Comparison of ENCODE assay signal across 8 mouse cellular contexts in the genomic region with DNA sequence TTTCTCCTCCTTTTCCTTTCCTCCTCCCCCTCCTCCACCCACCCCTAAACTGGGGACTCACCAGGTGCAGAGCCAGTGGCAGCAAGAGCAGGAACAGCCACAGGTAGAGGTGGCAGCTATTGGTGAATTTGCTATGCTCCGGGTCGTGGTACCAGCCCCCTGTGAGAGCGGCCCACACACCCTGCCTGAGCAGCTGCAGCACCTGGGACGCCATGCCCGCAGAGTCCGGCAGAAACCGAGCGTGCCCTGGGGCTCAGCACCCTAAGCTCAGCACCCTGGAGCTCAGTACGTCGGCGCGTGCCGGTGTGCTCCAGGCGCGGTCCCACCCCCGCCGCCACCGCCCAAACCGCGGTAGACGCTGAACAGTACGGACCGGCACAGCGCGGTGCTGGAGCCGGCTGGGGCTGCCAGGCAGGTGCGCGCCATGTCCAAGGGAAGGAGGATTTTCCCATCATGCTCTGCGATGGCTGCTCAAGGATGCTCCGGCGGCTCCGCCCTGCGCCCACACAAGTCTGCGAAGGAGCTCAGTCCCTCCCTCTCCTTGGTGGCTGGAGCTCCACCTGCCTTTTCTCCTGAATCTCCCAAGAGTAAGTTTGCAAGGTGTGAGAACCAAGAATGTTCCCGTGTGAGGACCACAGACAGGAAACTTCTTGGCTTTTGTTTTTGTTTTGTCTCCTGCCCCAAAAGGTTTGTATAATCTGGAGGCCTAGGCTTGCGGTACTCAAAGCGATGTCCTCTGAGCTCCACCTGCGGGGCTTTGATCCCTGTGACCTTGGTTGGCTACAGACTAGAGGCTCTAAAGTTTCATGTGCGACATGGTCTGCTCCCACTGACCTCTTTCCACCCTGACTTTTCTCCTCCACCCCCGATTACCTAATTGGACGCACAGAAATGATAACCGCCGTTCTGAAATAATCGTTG. TPM values are rescaled to one million over a fixed set of nuclear protein-coding genes. Genes with fewer than 3 reads are reported as not detected.
DNase-seq lines count a peak whose midpoint lies in the region; ATAC-seq lines count a peak whose summit lies in the region.

Gene Pcnx2 (minus strand): TSS at position 450 of the 921 bp plus-strand sequence.

- no peak for ATAC-seq in CD4-positive, CD25-positive, alpha-beta regulatory T cell, adult 4 months
- peak; percentile 84 for ATAC-seq in forebrain, embryonic 12.5 days (ENCODE audit: low FRiP score)
- ATAC-seq in midbrain, embryonic 13.5 days = peak; percentile 90
- no peak for ATAC-seq in activated CD4-positive, CD25-positive, alpha-beta regulatory T cell, adult 4 months

- peak; percentile 9 for DNase-seq in CD4-positive, CD25-positive, alpha-beta regulatory T cell, adult 2 months (ENCODE audit: low read depth, low spot score)
- DNase-seq in MN1 (ENCODE audit: low spot score) = peak; percentile 31
- DNase-seq in layer of hippocampus, adult 9-11 months = peak; percentile 78
- no peak for DNase-seq in gastrocnemius, postnatal 36 days

- peak within 1 kb of the TSS; percentile 52 for H3K4me3 ChIP-seq in forebrain, embryonic 12.5 days (replicated peaks)
- H3K4me3 ChIP-seq in midbrain, embryonic 13.5 days (replicated peaks) = peak within 1 kb of the TSS; percentile 56

- peak within 1 kb of the TSS; percentile 75 for H3K4me2 ChIP-seq in forebrain, embryonic 12.5 days
- peak within 1 kb of the TSS; percentile 63 for H3K4me2 ChIP-seq in midbrain, embryonic 13.5 days (replicated peaks)

- peaks cover 14% of the 10 kb centered on the region for H3K4me1 ChIP-seq in forebrain, embryonic 12.5 days
- H3K4me1 ChIP-seq in midbrain, embryonic 13.5 days (replicated peaks) = peaks cover 18% of the 10 kb centered on the region

- no peaks in the 10 kb centered on the region for H3K36me3 ChIP-seq in forebrain, embryonic 12.5 days (replicated peaks)
- H3K36me3 ChIP-seq in midbrain, embryonic 13.5 days = no peaks in the 10 kb centered on the region

- 5% methylated on average over 44 of the region's 44 CpGs for WGBS in forebrain, embryonic 12.5 days
- 7% methylated on average over 44 of the region's 44 CpGs for WGBS in midbrain, embryonic 13.5 days

- peaks cover 31% of the 10 kb centered on the region for H3K27me3 ChIP-seq in forebrain, embryonic 12.5 days
- H3K27me3 ChIP-seq in midbrain, embryonic 13.5 days = peaks cover 25% of the 10 kb centered on the region

- H3K9me3 ChIP-seq in forebrain, embryonic 12.5 days = no peaks in the 10 kb centered on the region
- no peaks in the 10 kb centered on the region for H3K9me3 ChIP-seq in midbrain, embryonic 13.5 days

- intact Hi-C loops in gastrocnemius, postnatal 36 days (cut with DNase I) = no loop called here

- H3K27ac ChIP-seq in forebrain, embryonic 12.5 days = no peak within 1 kb of the TSS
- peak within 1 kb of the TSS; percentile 67 for H3K27ac ChIP-seq in midbrain, embryonic 13.5 days

- peak within 1 kb of the TSS; percentile 63 for H3K9ac ChIP-seq in forebrain, embryonic 12.5 days
- peak within 1 kb of the TSS; percentile 75 for H3K9ac ChIP-seq in midbrain, embryonic 13.5 days (replicated peaks)

RNA-seq across cellular contexts. Expression of gene Pcnx2, which starts in this region (rescaled TPM):
- polyA plus RNA-seq in CD4-positive, CD25-positive, alpha-beta regulatory T cell, adult 4 months (2017; shearing (Covaris generic)) = under 1 TPM; 0.13 to 0.22 TPM
- polyA plus RNA-seq in forebrain, embryonic 12.5 days (2016; fragmentation: Nextera tagmentation; extraction: Ambion mirVana) = 1.3 TPM in 2 replicates
- 3.6 and 3.8 TPM in 2 replicates for polyA plus RNA-seq in midbrain, embryonic 13.5 days (2015; fragmentation: Nextera tagmentation; extraction: Ambion mirVana)
- polyA plus RNA-seq in activated CD4-positive, CD25-positive, alpha-beta regulatory T cell, adult 4 months (2017; shearing (Covaris generic)) = under 1 TPM in 1 of 2 experiments, not detected in 1; 0.42 TPM
- total RNA-seq in gastrocnemius, postnatal 36 days (2021) = under 1 TPM; 0.49 to 0.56 TPM

Comparison
In these comparisons a context has a peak if more than half of its experiments do, and no peak if none do; other contexts are left out.
1. DNase-seq: peak in CD4-positive, CD25-positive, alpha-beta regulatory T cell, adult 2 months (single experiment), MN1 (single experiment) and layer of hippocampus, adult 9-11 months (single experiment); none in gastrocnemius, postnatal 36 days (0 of 2).
2. ATAC-seq: peak in forebrain, embryonic 12.5 days (single experiment) and midbrain, embryonic 13.5 days (single experiment); none in CD4-positive, CD25-positive, alpha-beta regulatory T cell, adult 4 months (single experiment) and activated CD4-positive, CD25-positive, alpha-beta regulatory T cell, adult 4 months (single experiment).